Mouse (Mus musculus) limb, embryonic 13.5 days (tissue): ENCODE results near the gene Dctn1. TPM values are rescaled to one million over a fixed set of nuclear protein-coding genes. Genes with fewer than 3 reads are reported as not detected.

Experiments used
- ATAC-seq: fragments of 200-750 bp; cut with Nextera tagmentation; 2 replicates; pipeline ENCODE4 v1.8.0; 2017; ENCODE audit warnings: low read depth, moderate number of reproducible peaks, moderate TSS enrichment; ENCODE audit not compliant: low FRiP score
- H3K27ac ChIP-seq: fragments of 300-500 bp; sonication (generic); 2 replicates; pipeline ENCODE4 v1.5.1; 2015; ENCODE audit warnings: inconsistent platforms, mild to moderate bottlenecking, moderate library complexity
- H3K27me3 ChIP-seq: fragments of 300-500 bp; sonication (generic); 2 replicates; pipeline ENCODE4 v1.6.1; 2015; ENCODE audit warnings: mild to moderate bottlenecking, inconsistent platforms
- H3K36me3 ChIP-seq: fragments of 300-500 bp; sonication (generic); 2 replicates; pipeline ENCODE4 v1.6.1; 2015; ENCODE audit warnings: inconsistent platforms, mild to moderate bottlenecking, moderate library complexity
- H3K4me1 ChIP-seq: fragments of 300-500 bp; sonication (generic); 2 replicates; pipeline ENCODE4 v1.6.1; 2015; ENCODE audit warnings: inconsistent platforms
- H3K4me2 ChIP-seq: fragments of 300-500 bp; sonication (generic); replicated peaks from 2 replicates; pipeline ENCODE4 v1.6.1; 2015; ENCODE audit warnings: inconsistent platforms, mild to moderate bottlenecking, moderate library complexity
- H3K4me3 ChIP-seq: fragments of 300-500 bp; sonication (generic); 2 replicates; pipeline ENCODE4 v1.5.1; 2015; ENCODE audit warnings: moderate library complexity, mild to moderate bottlenecking, inconsistent platforms
- H3K9ac ChIP-seq: fragments of 300-500 bp; sonication (generic); 2 replicates; pipeline ENCODE4 v1.6.1; 2015; ENCODE audit warnings: mild to moderate bottlenecking, inconsistent platforms
- H3K9me3 ChIP-seq: fragments of 300-500 bp; sonication (generic); 2 replicates; pipeline ENCODE4 v1.6.1; 2016; ENCODE audit warnings: inconsistent platforms
- WGBS: fragments of 180-500 bp; shearing (Covaris S2); methylation state at CpG from one replicate; pipeline ENCODE4 v1.1.7; 2015; 5-methylcytosine and 5-hydroxymethylcytosine counted together
- polyA plus RNA-seq: library from polyadenylated mRNA; unstranded; fragments of >200 nt; fragmentation: Nextera tagmentation; extraction: Ambion mirVana; gene quantifications from 2 replicates; pipeline ENCODE4 v1.2.1, GENCODE M21; 2015

Dctn1 gene
- polyA plus RNA-seq, 1 experiment from 2014 or later: 90.3 TPM

GRCm38 (mm10) chr6:83138056-83138455, 27.7 kb upstream of the Dctn1 start:
- H3K4me2 ChIP-seq: peak overlapping the region; percentile 94
- ATAC-seq: peak; percentile 34
- peaks cover 9% of the 10 kb centered on the region; the same call in 1 of the 2 replicates for H3K36me3 ChIP-seq
- H3K9me3 ChIP-seq: no peaks in the 10 kb centered on the region
- H3K27ac ChIP-seq: peak overlapping the region; percentile 100
- peaks cover 59% of the 10 kb centered on the region for H3K4me1 ChIP-seq
- peak overlapping the region; percentile 61 for H3K4me3 ChIP-seq
- H3K9ac ChIP-seq: peak overlapping the region; percentile 89
- WGBS: under 1% methylated on average over 11 of the region's 11 CpGs
- no peaks in the 10 kb centered on the region for H3K27me3 ChIP-seq

DNA sequence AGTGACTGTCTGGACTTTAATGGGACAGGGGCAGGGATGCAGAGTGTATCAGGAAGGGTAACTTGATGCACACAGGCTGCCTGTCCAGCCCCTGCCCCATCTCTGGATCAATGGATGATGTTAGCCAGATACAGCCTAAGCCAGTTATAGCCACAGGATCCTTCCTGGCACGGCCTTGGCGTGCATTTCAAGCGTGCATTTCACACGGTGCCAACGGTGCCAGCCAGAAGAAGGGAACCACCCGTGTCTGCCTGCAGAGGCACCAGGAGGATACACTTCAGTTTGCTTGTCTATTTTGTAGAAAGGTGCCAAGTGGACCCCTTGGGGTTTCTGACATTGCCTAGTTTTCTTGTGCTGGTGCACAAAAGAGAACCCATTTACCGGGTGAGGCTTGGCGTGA, 25.7 kb upstream of the Dctn1 start:
- peak overlapping the region; percentile 94 for H3K4me2 ChIP-seq
- no peak for ATAC-seq
- H3K27me3 ChIP-seq: no peaks in the 10 kb centered on the region
- H3K4me1 ChIP-seq: peaks cover 63% of the 10 kb centered on the region
- H3K36me3 ChIP-seq: peaks cover 18% of the 10 kb centered on the region
- WGBS: 85% methylated on average over 8 of the region's 8 CpGs
- H3K9me3 ChIP-seq: no peaks in the 10 kb centered on the region
- no peak overlapping the region for H3K27ac ChIP-seq
- H3K4me3 ChIP-seq: no peak overlapping the region
- no peak overlapping the region for H3K9ac ChIP-seq

DNA sequence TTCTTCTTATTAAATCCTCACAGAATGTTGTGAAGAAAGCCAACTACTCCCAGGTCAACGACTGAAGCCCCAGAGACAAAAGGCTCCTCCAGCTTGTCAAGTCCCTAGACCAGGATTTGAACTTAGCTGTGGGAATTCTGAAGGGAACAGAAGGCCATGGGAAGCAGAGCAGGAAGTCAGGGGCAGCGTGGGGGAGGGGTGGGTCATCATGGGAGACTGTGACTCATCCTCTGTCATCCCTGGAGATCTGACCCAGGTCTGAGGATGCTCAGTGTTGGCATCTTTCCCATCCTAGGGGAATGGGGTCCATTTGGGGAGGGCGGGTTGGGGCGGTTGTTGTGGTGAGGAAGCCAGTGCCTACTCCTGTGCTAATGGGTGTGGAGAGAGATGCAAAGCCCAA, 24.1 kb upstream of the Dctn1 start:
- Histone ChIP-seq H3K9me3 (no peaks in the 10 kb centered on the region), H3K9ac (peak overlapping the region; percentile 69), H3K4me2 (peak overlapping the region; percentile 70), H3K27me3 (no peaks in the 10 kb centered on the region), H3K36me3 (peaks cover 30% of the 10 kb centered on the region), H3K4me3 (peak overlapping the region; percentile 37), H3K4me1 (peaks cover 57% of the 10 kb centered on the region), H3K27ac (no peak overlapping the region)
- WGBS: 35% methylated on average over 4 of the region's 4 CpGs
- no peak for ATAC-seq

DNA sequence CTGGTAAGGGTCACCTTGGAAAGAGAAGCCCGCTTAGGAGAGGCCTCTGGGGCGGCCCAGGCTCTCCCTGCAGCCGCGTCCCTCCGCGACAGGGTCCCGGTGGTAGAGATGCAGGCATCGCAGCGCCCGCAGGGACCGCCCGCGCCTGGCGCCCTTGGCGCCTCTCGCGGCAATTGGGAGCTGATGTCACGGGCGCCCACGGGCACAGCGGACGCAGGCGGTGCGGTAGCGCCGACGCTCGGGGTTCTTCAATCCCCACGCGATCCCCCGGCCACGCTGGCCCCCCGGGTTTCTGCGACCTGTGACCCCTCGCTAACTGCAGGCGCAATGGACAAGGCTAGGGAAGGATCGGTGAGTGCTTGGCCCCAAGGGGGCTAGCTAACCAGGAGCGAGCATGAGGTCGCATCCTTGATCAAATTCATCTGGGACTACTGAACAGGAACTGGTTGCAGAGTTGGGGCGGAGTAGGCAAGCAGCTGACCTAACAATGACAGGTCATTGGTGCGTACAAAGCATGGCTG, 23.4 kb upstream of the Dctn1 start:
- Histone ChIP-seq H3K4me3 (peak overlapping the region; percentile 37), H3K9me3 (no peaks in the 10 kb centered on the region), H3K27me3 (no peaks in the 10 kb centered on the region), H3K9ac (peak overlapping the region; percentile 69), H3K4me2 (peak overlapping the region; percentile 70), H3K36me3 (peaks cover 36% of the 10 kb centered on the region), H3K27ac (0 out of 2 replicates have a peak overlapping the region, but pooled peaks have one; percentile 15), H3K4me1 (peaks cover 57% of the 10 kb centered on the region)
- ATAC-seq: no peak
- 5% methylated on average over 41 of the region's 41 CpGs for WGBS

GRCm38 (mm10) chr6:83142886-83143285, 22.8 kb upstream of the Dctn1 start:
- no peaks in the 10 kb centered on the region for H3K27me3 ChIP-seq
- peaks cover 42% of the 10 kb centered on the region for H3K36me3 ChIP-seq
- H3K9me3 ChIP-seq: no peaks in the 10 kb centered on the region
- peaks cover 55% of the 10 kb centered on the region for H3K4me1 ChIP-seq
- H3K27ac ChIP-seq: no peak overlapping the region
- no peak overlapping the region for H3K4me3 ChIP-seq
- WGBS: 39% methylated on average over 11 of the region's 11 CpGs
- H3K9ac ChIP-seq: peak overlapping the region; percentile 69; the same call in 1 of the 2 replicates
- no peak for ATAC-seq
- H3K4me2 ChIP-seq: peak overlapping the region; percentile 70

DNA sequence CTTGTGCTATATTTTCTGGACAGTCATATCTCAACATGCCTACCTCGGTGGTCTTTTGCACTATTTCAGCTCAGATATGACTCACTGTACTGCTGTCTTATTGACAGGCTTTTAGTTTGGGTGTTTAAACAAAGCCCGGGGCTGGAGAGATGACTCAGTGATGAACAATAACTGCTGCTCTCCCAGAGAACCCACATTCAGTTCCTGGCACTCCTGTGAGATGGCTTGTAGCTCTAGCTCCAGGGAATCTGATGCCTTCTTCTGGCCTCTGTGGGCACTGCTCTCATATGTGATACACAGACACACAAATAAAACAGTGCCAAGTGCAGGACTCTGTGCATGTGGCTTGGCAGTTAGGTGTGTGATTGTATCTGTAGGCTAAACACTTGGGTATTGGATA, 20.5 kb upstream of the Dctn1 start:
- H3K27me3 ChIP-seq: no peaks in the 10 kb centered on the region
- no peak for ATAC-seq
- peaks cover 34% of the 10 kb centered on the region for H3K4me1 ChIP-seq
- H3K4me3 ChIP-seq: no peak overlapping the region
- H3K4me2 ChIP-seq: no peak overlapping the region
- peak overlapping the region; percentile 28; the same call in 1 of the 2 replicates for H3K27ac ChIP-seq
- H3K9ac ChIP-seq: no peak overlapping the region
- 73% methylated on average over 2 of the region's 2 CpGs for WGBS
- H3K9me3 ChIP-seq: no peaks in the 10 kb centered on the region
- peaks cover 56% of the 10 kb centered on the region for H3K36me3 ChIP-seq

GRCm38 (mm10) chr6:83145805-83146204, 19.9 kb upstream of the Dctn1 start:
- Histone ChIP-seq H3K9ac (peak overlapping the region; percentile 31; the same call in 1 of the 2 replicates), H3K9me3 (no peaks in the 10 kb centered on the region), H3K4me2 (no peak overlapping the region), H3K27me3 (no peaks in the 10 kb centered on the region), H3K36me3 (peaks cover 62% of the 10 kb centered on the region), H3K27ac (peak overlapping the region; percentile 58; the same call in 1 of the 2 replicates), H3K4me3 (no peak overlapping the region), H3K4me1 (peaks cover 33% of the 10 kb centered on the region)
- WGBS: 48% methylated on average over 9 of the region's 9 CpGs
- ATAC-seq: no peak

DNA sequence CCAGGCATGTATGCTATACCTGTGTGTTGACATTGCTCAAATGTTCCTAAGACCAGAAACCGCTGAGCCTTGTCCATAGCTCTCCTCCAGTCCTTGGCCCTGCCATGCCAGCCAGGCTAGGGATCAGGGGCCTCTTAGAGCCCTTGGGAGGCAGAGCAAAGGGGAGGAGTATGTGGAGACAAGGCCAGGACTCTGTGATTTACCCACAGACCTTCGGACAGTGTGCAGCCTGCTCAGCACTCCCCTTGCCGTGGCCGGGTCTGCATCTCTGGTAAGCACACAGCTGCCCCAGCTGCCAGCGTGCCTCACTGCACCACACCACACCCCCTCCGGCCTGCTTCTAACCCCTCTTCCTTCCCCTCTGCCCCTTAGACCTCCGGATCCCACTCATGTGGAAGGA, 18.4 kb upstream of the Dctn1 start:
- H3K27me3 ChIP-seq: no peaks in the 10 kb centered on the region
- 67% methylated on average over 7 of the region's 7 CpGs for WGBS
- no peak overlapping the region for H3K27ac ChIP-seq
- ATAC-seq: 0 out of 2 replicates have a peak, but pooled peaks have one; percentile 25
- H3K4me3 ChIP-seq: no peak overlapping the region
- peaks cover 77% of the 10 kb centered on the region for H3K36me3 ChIP-seq
- H3K4me2 ChIP-seq: no peak overlapping the region
- no peaks in the 10 kb centered on the region for H3K9me3 ChIP-seq
- no peak overlapping the region for H3K9ac ChIP-seq
- H3K4me1 ChIP-seq: peaks cover 21% of the 10 kb centered on the region

GRCm38 (mm10) chr6:83151721-83152120, 14.0 kb upstream of the Dctn1 start:
- Histone ChIP-seq H3K27ac (no peak overlapping the region), H3K36me3 (peaks cover 68% of the 10 kb centered on the region), H3K9ac (0 out of 2 replicates have a peak overlapping the region, but pooled peaks have one; percentile 13), H3K9me3 (no peaks in the 10 kb centered on the region), H3K4me1 (peaks cover 11% of the 10 kb centered on the region), H3K4me3 (no peak overlapping the region), H3K4me2 (no peak overlapping the region), H3K27me3 (no peaks in the 10 kb centered on the region)
- ATAC-seq: no peak
- 36% methylated on average over 8 of the region's 8 CpGs for WGBS

DNA sequence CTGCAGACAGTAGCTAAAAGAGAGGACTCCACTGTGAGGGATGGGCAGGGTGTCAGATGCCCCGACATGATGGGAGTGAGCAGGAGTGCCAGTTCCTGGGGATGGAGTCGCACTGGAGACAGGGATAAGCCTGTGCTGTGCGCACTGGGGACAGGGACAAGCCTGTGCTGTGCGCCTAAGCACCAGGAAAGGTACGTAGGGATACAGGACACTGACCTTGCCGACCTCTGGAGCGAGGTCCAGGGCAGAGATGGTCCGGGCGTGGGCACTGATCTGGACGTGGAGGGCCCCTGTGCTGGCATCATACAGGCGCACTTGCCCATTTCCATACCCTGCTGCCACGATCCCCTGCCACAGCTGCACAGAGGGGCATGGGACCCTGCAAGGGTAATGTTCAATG, 12.7 kb upstream of the Dctn1 start:
- H3K4me1 ChIP-seq: peaks cover 11% of the 10 kb centered on the region
- ATAC-seq: no peak
- 87% methylated on average over 12 of the region's 12 CpGs for WGBS

DNA sequence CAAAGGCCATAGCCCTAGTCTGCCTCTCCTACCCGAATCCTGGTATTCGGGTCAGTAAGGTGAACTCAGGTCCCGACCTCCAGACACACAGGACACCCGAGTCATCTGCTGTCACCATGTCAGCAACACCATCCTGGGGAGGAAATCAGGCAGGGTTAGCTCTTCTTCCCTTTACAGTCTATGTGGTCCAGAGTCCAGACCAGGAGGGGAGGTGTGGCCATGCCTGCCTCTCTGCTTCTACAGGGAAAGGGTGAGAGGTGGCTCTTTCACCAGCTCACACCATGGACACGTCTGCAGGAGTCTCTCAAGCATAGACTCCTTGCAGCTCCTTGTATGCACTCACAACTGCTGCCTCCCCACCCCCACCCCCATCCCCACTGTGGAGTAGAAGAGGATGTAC, 12.2 kb upstream of the Dctn1 start:
- peaks cover 51% of the 10 kb centered on the region for H3K36me3 ChIP-seq
- WGBS: 65% methylated on average over 5 of the region's 5 CpGs
- peaks cover 11% of the 10 kb centered on the region for H3K4me1 ChIP-seq
- no peak overlapping the region for H3K27ac ChIP-seq
- no peak overlapping the region for H3K4me2 ChIP-seq
- no peaks in the 10 kb centered on the region for H3K9me3 ChIP-seq
- H3K9ac ChIP-seq: no peak overlapping the region
- H3K4me3 ChIP-seq: no peak overlapping the region
- ATAC-seq: no peak
- no peaks in the 10 kb centered on the region for H3K27me3 ChIP-seq

More for the DNA sequence above, 12.7 kb upstream of the Dctn1 start:
- Histone ChIP-seq H3K9ac (no peak overlapping the region), H3K36me3 (peaks cover 55% of the 10 kb centered on the region), H3K27me3 (no peaks in the 10 kb centered on the region), H3K4me3 (no peak overlapping the region), H3K9me3 (no peaks in the 10 kb centered on the region), H3K27ac (no peak overlapping the region), H3K4me2 (no peak overlapping the region)

DNA sequence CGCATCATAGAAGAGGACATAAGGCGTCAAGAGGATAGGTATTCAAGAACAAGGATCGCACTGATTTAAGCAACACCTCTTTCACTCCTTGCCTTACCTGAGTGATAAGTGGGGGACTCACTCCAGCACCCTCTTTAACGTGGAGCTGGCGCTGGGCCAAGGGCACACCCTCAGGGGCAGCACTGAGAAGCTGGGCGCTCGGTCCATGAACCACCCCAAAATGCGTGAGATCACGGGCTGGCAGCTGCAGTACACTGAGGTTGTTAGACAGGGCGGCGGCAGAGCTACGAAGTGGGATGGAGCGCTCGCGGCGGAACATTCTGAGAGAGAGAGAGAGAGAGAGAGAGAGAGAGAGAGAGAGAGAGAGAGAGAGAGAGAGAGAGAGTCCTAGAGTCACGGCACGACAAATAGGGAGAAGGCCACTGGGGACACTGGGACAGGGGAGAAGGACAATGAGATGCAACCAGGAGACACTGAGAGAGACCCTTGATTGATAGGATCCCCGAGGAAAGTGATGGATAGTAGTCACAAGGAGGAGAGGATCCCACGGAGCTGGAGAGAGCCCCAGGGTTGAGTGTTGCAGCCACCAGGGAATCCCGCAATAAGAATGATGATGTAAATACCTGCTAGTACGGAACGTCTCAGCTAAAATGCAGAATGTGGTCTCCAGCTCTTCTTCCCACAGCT, 10.0 kb upstream of the Dctn1 start:
- Histone ChIP-seq H3K27me3 (peaks cover 10% of the 10 kb centered on the region), H3K9ac (peak overlapping the region; percentile 66), H3K36me3 (peaks cover 29% of the 10 kb centered on the region), H3K4me3 (peak overlapping the region; percentile 52), H3K4me2 (peak overlapping the region; percentile 87), H3K4me1 (peaks cover 11% of the 10 kb centered on the region), H3K27ac (no peak overlapping the region), H3K9me3 (no peaks in the 10 kb centered on the region)
- peak; percentile 18 for ATAC-seq
- 7% methylated on average over 23 of the region's 23 CpGs for WGBS
